Mouse (Mus musculus) C2C12 (cell line): Measurements from ENCODE around the gene Nelfb. TPM values are rescaled to one million over a fixed set of nuclear protein-coding genes. Genes with fewer than 3 reads are reported as not detected.

Source experiments
- H3K27me3 ChIP-seq: one replicate; pipeline ENCODE4 v1.6.1; 2011; ENCODE audit not compliant: control insufficient read depth, insufficient read depth, insufficient read length
- H3K36me3 ChIP-seq: one replicate; pipeline ENCODE4 v1.6.1; 2011; ENCODE audit not compliant: control insufficient read depth, insufficient read depth
- H3K4me3 ChIP-seq: one replicate; pipeline ENCODE4 v1.5.1; 2011; ENCODE audit warnings: mild to moderate bottlenecking, control low read depth; ENCODE audit not compliant: poor library complexity, insufficient read depth, severe bottlenecking
- H3K79me2 ChIP-seq: one replicate; pipeline ENCODE4 v1.6.1; 2011; ENCODE audit not compliant: control insufficient read depth, insufficient read depth
- H3K79me3 ChIP-seq: one replicate; pipeline ENCODE4 v1.6.1; 2011; ENCODE audit warnings: low read depth, control low read depth
- H3ac ChIP-seq: one replicate; pipeline ENCODE3; 2011; ENCODE audit warnings: low read depth; ENCODE audit not compliant: control insufficient read depth, insufficient read length
- CEBPB ChIP-seq: IDR thresholded peaks from one replicate; pipeline ENCODE4 v1.6.1; 2011; ENCODE audit warnings: low read depth, mild to moderate bottlenecking, control low read depth, moderate library complexity
- CTCF ChIP-seq: IDR thresholded peaks from one replicate; pipeline ENCODE4 v1.5.1; 2011; ENCODE audit not compliant: control insufficient read depth, insufficient read depth, insufficient read length
- FOSL1 ChIP-seq: IDR thresholded peaks from one replicate; pipeline ENCODE4 v1.8.0; 2011; ENCODE audit warnings: mild to moderate bottlenecking, low read length; ENCODE audit not compliant: poor library complexity, insufficient read depth, severe bottlenecking
- MAX ChIP-seq: IDR thresholded peaks from one replicate; pipeline ENCODE4 v1.6.1; 2011; ENCODE audit warnings: mild to moderate bottlenecking, control low read depth
- MYOD1 ChIP-seq: IDR thresholded peaks from one replicate; pipeline ENCODE4 v1.6.1; 2011; ENCODE audit warnings: low read depth; ENCODE audit not compliant: control insufficient read depth, insufficient read length
- MYOG ChIP-seq: IDR thresholded peaks from one replicate; pipeline ENCODE4 v1.6.1; 2011; ENCODE audit not compliant: control insufficient read depth, insufficient read length; ENCODE audit errors: extremely low read depth
- USF1 ChIP-seq: IDR thresholded peaks from one replicate; pipeline ENCODE4 v1.6.1; 2011; ENCODE audit warnings: low read depth, mild to moderate bottlenecking, control low read depth, moderate library complexity
- polyA plus RNA-seq: library from polyadenylated mRNA; unstranded; fragments of >200 nt; fragmentation: generic; extraction: Trizol; gene quantifications from one replicate; pipeline ENCODE4 v1.2.1, GENCODE M21; 2012; ENCODE audit warnings: missing spikeins

Nelfb gene
- polyA plus RNA-seq, 1 experiment, result 47.4 TPM

DNA sequence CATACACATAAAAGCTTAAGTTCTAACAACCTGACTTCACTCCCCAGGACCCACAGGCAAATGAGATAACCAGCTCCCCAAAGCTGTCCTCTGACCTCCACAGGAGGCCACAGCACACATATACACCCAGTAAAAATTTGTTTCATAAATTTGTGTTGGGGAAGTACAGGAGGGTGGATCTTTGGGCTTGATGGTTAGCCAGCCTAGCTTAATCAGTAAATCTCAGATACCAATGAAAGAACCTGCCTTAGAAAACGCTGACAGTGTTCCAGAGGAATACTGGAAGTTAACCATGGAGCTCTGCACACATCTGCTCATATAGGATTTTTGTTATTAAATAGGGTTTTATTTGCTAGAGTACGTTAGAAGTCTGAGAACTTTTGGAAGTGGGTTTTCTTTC is 6.4 kb upstream of the Nelfb start:
- H3K79me3 ChIP-seq, result peaks cover 1% of the 10 kb centered on the region
- no peak overlapping the region for H3K4me3 ChIP-seq
- TF ChIP-seq MYOD1, result no peak
- TF ChIP-seq MYOG, result no peak
- no peak for TF ChIP-seq USF1
- TF ChIP-seq CEBPB, result no peak
- TF ChIP-seq CTCF, result no peak
- no peak for TF ChIP-seq MAX
- no peak for TF ChIP-seq FOSL1
- no peak overlapping the region for H3ac ChIP-seq
- peaks cover 11% of the 10 kb centered on the region for H3K36me3 ChIP-seq
- H3K27me3 ChIP-seq, result no peaks in the 10 kb centered on the region
- peaks cover 1% of the 10 kb centered on the region for H3K79me2 ChIP-seq

DNA sequence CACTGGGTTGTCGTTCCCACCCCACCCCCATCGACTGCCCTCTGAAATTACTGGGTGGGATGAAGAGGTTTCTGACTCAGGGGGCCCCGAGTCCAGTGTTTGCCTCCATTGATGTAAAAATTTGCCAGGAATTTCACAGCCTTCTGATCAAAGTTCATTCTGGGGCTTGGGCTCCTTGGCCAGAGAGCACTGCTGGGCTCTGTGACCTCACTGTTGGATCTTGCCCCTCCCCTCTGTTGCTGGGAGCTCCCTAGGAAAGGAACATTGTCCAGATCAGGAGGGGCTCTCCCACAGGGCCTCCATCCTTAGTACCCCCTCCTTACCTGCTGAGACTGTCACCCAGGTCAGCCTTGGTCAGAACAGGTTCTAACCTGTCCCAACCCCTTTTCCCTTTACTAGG is 3.2 kb upstream of the Nelfb start, which contains the start of gene Stpg3:
Gene Stpg3 (minus strand): TSS at position 194 of the 400 bp plus-strand sequence.
- Histone ChIP-seq H3K79me2 (peaks cover 19% of the 10 kb centered on the region), H3K4me3 (no peak within 1 kb of the TSS), H3K36me3 (peaks cover 5% of the 10 kb centered on the region), H3ac (no peak within 1 kb of the TSS), H3K27me3 (no peaks in the 10 kb centered on the region), H3K79me3 (peaks cover 16% of the 10 kb centered on the region)
- TF ChIP-seq MYOG (no peak), FOSL1 (no peak), MAX (no peak), CEBPB (no peak), USF1 (no peak), MYOD1 (no peak), CTCF (no peak)

DNA sequence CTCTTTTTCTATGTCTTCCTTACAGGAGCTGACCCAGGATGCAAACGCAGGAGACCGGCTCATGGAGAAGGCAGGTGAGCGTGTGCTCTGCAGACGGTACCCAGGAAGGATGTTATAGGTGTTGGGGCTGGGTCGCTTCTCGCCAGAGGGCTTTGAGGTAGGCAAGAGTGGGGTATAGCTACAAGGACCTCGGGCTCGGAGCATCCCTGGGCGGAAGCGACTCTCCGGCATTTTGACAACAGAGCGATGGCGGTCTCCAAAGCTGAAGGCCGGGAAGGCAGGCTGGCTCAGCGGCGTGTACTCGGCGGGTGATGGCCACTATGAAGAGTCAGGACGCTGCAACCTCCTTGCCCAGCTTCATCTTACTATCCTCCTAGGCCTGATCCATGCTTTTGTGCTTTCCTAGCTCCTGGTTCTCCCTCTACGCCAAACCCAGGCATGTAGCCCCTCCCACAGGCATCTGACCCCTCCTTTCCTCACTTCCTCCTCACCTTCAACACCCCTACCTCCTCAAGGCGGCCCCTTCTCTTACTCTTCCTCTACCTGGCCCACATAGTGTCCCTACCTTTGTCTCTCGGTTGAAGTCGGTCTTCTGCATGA is 2.1 kb upstream of the Nelfb start:
- H3K79me2 ChIP-seq, result peaks cover 29% of the 10 kb centered on the region
- H3K4me3 ChIP-seq, result no peak overlapping the region
- H3ac ChIP-seq, result no peak overlapping the region
- H3K27me3 ChIP-seq, result no peaks in the 10 kb centered on the region
- H3K36me3 ChIP-seq, result peaks cover 10% of the 10 kb centered on the region
- H3K79me3 ChIP-seq, result peaks cover 22% of the 10 kb centered on the region
- TF ChIP-seq USF1 (no peak), CEBPB (no peak), CTCF (no peak), FOSL1 (no peak), MAX (no peak), MYOD1 (no peak), MYOG (no peak)

DNA sequence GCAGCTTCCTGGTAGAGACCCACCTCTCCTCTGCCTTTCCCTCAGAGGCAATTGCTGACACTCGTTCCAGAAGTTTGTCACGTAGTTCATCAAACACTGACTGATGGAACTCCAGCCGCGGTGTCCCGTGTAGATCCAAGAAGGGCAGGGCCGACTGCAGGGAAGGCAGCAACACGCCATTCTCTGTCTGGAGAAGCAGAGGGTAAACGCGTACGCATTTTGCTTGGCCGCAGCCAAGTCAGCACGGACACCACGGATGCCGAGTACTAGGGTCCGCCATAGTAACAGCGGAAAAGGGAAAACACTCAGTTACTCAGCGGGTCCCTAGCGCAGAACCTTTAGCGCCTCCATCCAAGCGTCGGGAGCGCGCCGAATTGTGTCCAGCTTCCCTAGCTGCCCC is 603 bp downstream of the Nelfb start:
- peaks cover 26% of the 10 kb centered on the region for H3K36me3 ChIP-seq
- TF ChIP-seq MYOG (no peak), FOSL1 (no peak), CTCF (no peak), MYOD1 (no peak), CEBPB (no peak), MAX (no peak), USF1 (no peak)
- H3ac ChIP-seq, result peak overlapping the region; percentile 59
- H3K27me3 ChIP-seq, result no peaks in the 10 kb centered on the region
- peaks cover 55% of the 10 kb centered on the region for H3K79me2 ChIP-seq
- peak overlapping the region; percentile 93 for H3K4me3 ChIP-seq
- H3K79me3 ChIP-seq, result peaks cover 35% of the 10 kb centered on the region

DNA sequence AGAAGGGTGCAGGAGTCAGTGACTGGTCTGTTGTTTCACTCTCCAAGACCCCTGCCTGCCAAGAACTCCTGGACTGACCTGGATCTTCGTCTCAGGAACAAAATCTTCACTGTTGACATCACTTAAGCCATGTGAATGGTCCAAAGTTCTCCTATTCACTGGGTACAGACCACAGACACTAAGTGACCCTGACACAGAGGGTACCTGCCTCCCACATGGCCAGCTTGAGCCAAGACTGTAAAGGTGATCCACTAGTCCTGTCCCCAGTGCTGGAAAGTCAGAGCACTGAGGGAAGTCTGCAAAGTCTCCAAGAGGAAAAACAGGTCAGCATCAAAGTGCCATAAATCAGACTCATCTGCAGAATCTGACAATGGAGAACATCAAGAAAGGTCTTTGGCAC is 3.7 kb downstream of the Nelfb start:
- H3K36me3 ChIP-seq, result peaks cover 57% of the 10 kb centered on the region
- peaks cover 35% of the 10 kb centered on the region for H3K79me3 ChIP-seq
- no peaks in the 10 kb centered on the region for H3K27me3 ChIP-seq
- TF ChIP-seq FOSL1, result no peak
- no peak for TF ChIP-seq CEBPB
- no peak for TF ChIP-seq MYOG
- no peak for TF ChIP-seq USF1
- no peak for TF ChIP-seq MAX
- no peak for TF ChIP-seq MYOD1
- TF ChIP-seq CTCF, result no peak
- H3K79me2 ChIP-seq, result peaks cover 62% of the 10 kb centered on the region
- no peak overlapping the region for H3K4me3 ChIP-seq
- H3ac ChIP-seq, result no peak overlapping the region

DNA sequence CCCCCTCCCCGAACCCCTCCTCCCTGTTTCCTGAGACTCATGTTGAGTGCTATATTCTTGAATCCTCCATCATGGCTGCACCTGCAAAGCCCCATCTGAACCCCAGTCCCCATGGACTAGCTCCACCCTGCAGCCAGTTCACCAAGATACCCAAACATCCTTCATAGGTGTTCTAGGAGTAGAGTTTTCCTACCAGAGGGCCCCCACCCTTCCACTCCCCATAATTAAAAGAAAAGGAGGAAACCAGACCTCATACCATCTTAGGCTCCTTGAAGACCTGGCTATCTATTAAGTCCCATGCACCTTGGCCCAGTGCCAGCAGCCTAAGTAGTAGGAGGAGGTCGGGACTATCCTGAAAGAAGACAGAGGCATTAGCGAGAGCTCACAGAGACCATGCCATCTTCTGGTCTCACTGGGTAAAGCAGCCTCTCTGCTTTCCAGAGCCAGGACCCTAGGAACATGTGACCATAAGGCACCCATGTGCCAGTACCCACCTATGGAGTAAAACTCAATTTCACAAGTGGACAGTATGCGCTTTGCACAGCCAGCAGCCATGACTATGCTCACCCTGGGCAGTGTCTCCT is 7.6 kb downstream of the Nelfb start:
- Histone ChIP-seq H3K79me3 (peaks cover 15% of the 10 kb centered on the region), H3K79me2 (peaks cover 36% of the 10 kb centered on the region), H3K4me3 (no peak overlapping the region), H3ac (no peak overlapping the region), H3K36me3 (peaks cover 79% of the 10 kb centered on the region), H3K27me3 (no peaks in the 10 kb centered on the region)
- no peak for TF ChIP-seq MAX
- no peak for TF ChIP-seq FOSL1
- no peak for TF ChIP-seq USF1
- TF ChIP-seq CEBPB, result no peak
- TF ChIP-seq CTCF, result no peak
- no peak for TF ChIP-seq MYOD1
- TF ChIP-seq MYOG, result no peak
